Mouse (Mus musculus) adrenal gland, adult (tissue): ENCODE data around the gene Smpx.

ENCODE experiments used
- DNase-seq, 2 experiments: peaks; one replicate each; pipeline ENCODE4 v3.0.0; 2022 to 2023; ENCODE audit warnings: low spot score in 1 of 2; ENCODE audit not compliant: inconsistent age in 2 of 2

Smpx gene

GRCm38 (mm10) chrX:157698862-157699261 is at the start of gene Smpx:
TSS of gene Smpx (plus strand) at chrX:157698910.
- peak in 1 of 2 experiments; percentile 66 for DNase-seq

GRCm38 (mm10) chrX:157655047-157655446 is 43.7 kb upstream of the Smpx start:
- no peak for DNase-seq

- DNase-seq: no peak
Observed at GRCm38 (mm10) chrX:157657356-157657755, 41.4 kb upstream of the Smpx start.

- no peak for DNase-seq
Observed at GRCm38 (mm10) chrX:157671820-157672219, 26.9 kb upstream of the Smpx start.

- DNase-seq: no peak
Observed at GRCm38 (mm10) chrX:157674667-157675350, 23.9 kb upstream of the Smpx start.

- DNase-seq: peak; percentile 13 to 81
Observed at GRCm38 (mm10) chrX:157691186-157691585, 7.5 kb upstream of the Smpx start.

GRCm38 (mm10) chrX:157697591-157698135 is 1.0 kb upstream of the Smpx start:
- DNase-seq: no peak

- no peak for DNase-seq
Observed at GRCm38 (mm10) chrX:157707236-157707635, 8.5 kb downstream of the Smpx start.

- no peak for DNase-seq
Observed at GRCm38 (mm10) chrX:157708616-157709280, 10.0 kb downstream of the Smpx start.

GRCm38 (mm10) chrX:157719907-157720306 is 21.2 kb downstream of the Smpx start:
- no peak for DNase-seq

- peak in 1 of 2 experiments; percentile 31 for DNase-seq
Observed at GRCm38 (mm10) chrX:157730622-157731341, 32.1 kb downstream of the Smpx start.

- peak; percentile 70 to 84 for DNase-seq
Observed at GRCm38 (mm10) chrX:157731658-157732314, 33.1 kb downstream of the Smpx start.

GRCm38 (mm10) chrX:157732346-157732745 is 33.6 kb downstream of the Smpx start:
- DNase-seq: no peak

- DNase-seq: no peak
Observed at GRCm38 (mm10) chrX:157733836-157734235, 35.1 kb downstream of the Smpx start.

GRCm38 (mm10) chrX:157734341-157734740 is 35.6 kb downstream of the Smpx start:
- DNase-seq: no peak

- DNase-seq: no peak
Observed at GRCm38 (mm10) chrX:157747815-157748544, 49.3 kb downstream of the Smpx start.

GRCm38 (mm10) chrX:157754559-157754958 is 55.8 kb downstream of the Smpx start:
- DNase-seq: no peak

- no peak for DNase-seq
Observed at GRCm38 (mm10) chrX:157762542-157762941, 63.8 kb downstream of the Smpx start.

- DNase-seq: no peak
Observed at GRCm38 (mm10) chrX:157801669-157802068, 103.0 kb downstream of the Smpx start.
